Mouse (Mus musculus): ENCODE measurements at regions not wholly inside any gene's neighbourhood (a gene's known extent, or its start where the extent isn't known, plus 50 kb on each side); places are given as distances from the start of the nearest gene placed in this dataset.

GRCm38 (mm10) chr1:75925802-75926201, 379.7 kb downstream of the Slc4a3 start:
- no peak overlapping the region for H3K4me2 ChIP-seq (ENCODE audit: low read depth, low read length)
- H3K27ac ChIP-seq (ENCODE audit: low read length), result no peak overlapping the region
- ATAC-seq (ENCODE audit: low read depth), result peak; percentile 74
- no peak overlapping the region for H3K9ac ChIP-seq (ENCODE audit: low read length)
- WGBS, result 19% methylated on average over 9 of the region's 9 CpGs
- H3K9me3 ChIP-seq (ENCODE audit: control insufficient read depth, low read length), result no peaks in the 10 kb centered on the region
- H3K27me3 ChIP-seq (ENCODE audit: control insufficient read depth, insufficient read depth, low read depth, low read length), result no peaks in the 10 kb centered on the region; the same call in 1 of the 2 replicates
- no peaks in the 10 kb centered on the region for H3K36me3 ChIP-seq (ENCODE audit: control insufficient read depth, insufficient read depth, low read length)
- H3K4me1 ChIP-seq (replicated peaks; ENCODE audit: control insufficient read depth, insufficient read depth, low read length), result peaks cover 2% of the 10 kb centered on the region; the same call in 1 of the 2 replicates
- H3K4me3 ChIP-seq (ENCODE audit: low read length), result no peak overlapping the region

GRCm38 (mm10) chr1:75931852-75932251, 385.8 kb downstream of the Slc4a3 start:
- no peak overlapping the region for H3K27ac ChIP-seq (ENCODE audit: low read length)
- H3K9ac ChIP-seq (ENCODE audit: low read length), result no peak overlapping the region
- H3K4me3 ChIP-seq (ENCODE audit: low read length), result no peak overlapping the region
- no peaks in the 10 kb centered on the region for H3K9me3 ChIP-seq (ENCODE audit: control insufficient read depth, low read length)
- peaks cover 7% of the 10 kb centered on the region for H3K4me1 ChIP-seq (replicated peaks; ENCODE audit: control insufficient read depth, insufficient read depth, low read length)
- 46% methylated on average over 2 of the region's 2 CpGs for WGBS
- no peaks in the 10 kb centered on the region for H3K27me3 ChIP-seq (ENCODE audit: control insufficient read depth, insufficient read depth, low read depth, low read length)
- no peaks in the 10 kb centered on the region for H3K36me3 ChIP-seq (ENCODE audit: control insufficient read depth, insufficient read depth, low read length)
- no peak for ATAC-seq (ENCODE audit: low read depth)
- H3K4me2 ChIP-seq (ENCODE audit: low read depth, low read length), result no peak overlapping the region

- H3K9me3 ChIP-seq (ENCODE audit: control insufficient read depth, low read length), result no peaks in the 10 kb centered on the region
- no peaks in the 10 kb centered on the region for H3K27me3 ChIP-seq (ENCODE audit: control insufficient read depth, insufficient read depth, low read depth, low read length)
- no peak overlapping the region for H3K27ac ChIP-seq (ENCODE audit: low read length)
- no peak overlapping the region for H3K4me3 ChIP-seq (ENCODE audit: low read length)
- 0 out of 2 replicates have a peak, but pooled peaks have one; percentile 21 for ATAC-seq (ENCODE audit: low read depth)
- H3K36me3 ChIP-seq (ENCODE audit: control insufficient read depth, insufficient read depth, low read length), result no peaks in the 10 kb centered on the region
- peaks cover 9% of the 10 kb centered on the region for H3K4me1 ChIP-seq (replicated peaks; ENCODE audit: control insufficient read depth, insufficient read depth, low read length)
- no peak overlapping the region for H3K4me2 ChIP-seq (ENCODE audit: low read depth, low read length)
- WGBS, result 12% methylated on average over 4 of the region's 4 CpGs
- no peak overlapping the region for H3K9ac ChIP-seq (ENCODE audit: low read length)
These were observed 387.8 kb downstream of the Slc4a3 start for GRCm38 (mm10) chr1:75933831-75934230.

- Histone ChIP-seq H3K4me3 (ENCODE audit: low read length) (no peak overlapping the region), H3K4me1 (replicated peaks; ENCODE audit: control insufficient read depth, insufficient read depth, low read length) (peaks cover 9% of the 10 kb centered on the region)
These were observed 388.7 kb downstream of the Slc4a3 start for GRCm38 (mm10) chr1:75934761-75935160.

DNA sequence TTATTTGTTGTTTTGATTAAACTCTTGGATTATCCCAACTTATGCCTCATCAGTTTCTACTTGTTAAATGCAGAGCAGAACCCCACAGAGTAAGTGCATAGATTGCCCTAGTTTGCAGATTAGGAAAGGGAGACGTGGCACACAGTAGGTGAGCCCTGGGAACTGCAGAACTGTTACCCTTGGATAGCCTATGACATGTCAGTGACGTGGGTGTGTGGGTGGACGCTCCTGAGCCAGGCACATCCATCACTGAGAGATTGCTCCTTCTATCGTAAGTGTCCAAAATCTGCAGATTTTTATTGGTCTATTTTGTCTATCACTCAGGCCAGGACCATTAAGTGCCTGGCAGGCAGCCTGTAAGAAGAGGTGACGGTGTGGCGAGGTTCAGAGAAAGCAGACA, 389.8 kb downstream of the Slc4a3 start:
- Histone ChIP-seq H3K9me3 (ENCODE audit: control insufficient read depth, low read length) (no peaks in the 10 kb centered on the region), H3K27me3 (ENCODE audit: control insufficient read depth, insufficient read depth, low read depth, low read length) (no peaks in the 10 kb centered on the region), H3K4me1 (replicated peaks; ENCODE audit: control insufficient read depth, insufficient read depth, low read length) (peaks cover 9% of the 10 kb centered on the region), H3K4me2 (ENCODE audit: low read depth, low read length) (no peak overlapping the region), H3K27ac (ENCODE audit: low read length) (no peak overlapping the region), H3K36me3 (ENCODE audit: control insufficient read depth, insufficient read depth, low read length) (no peaks in the 10 kb centered on the region), H3K4me3 (ENCODE audit: low read length) (no peak overlapping the region), H3K9ac (ENCODE audit: low read length) (no peak overlapping the region)
- ATAC-seq (ENCODE audit: low read depth), result no peak
- 65% methylated on average over 6 of the region's 6 CpGs for WGBS

More at GRCm38 (mm10) chr1:75934761-75935160, 388.7 kb downstream of the Slc4a3 start:
- Histone ChIP-seq H3K36me3 (ENCODE audit: control insufficient read depth, insufficient read depth, low read length) (no peaks in the 10 kb centered on the region), H3K27me3 (ENCODE audit: control insufficient read depth, insufficient read depth, low read depth, low read length) (no peaks in the 10 kb centered on the region), H3K27ac (ENCODE audit: low read length) (no peak overlapping the region), H3K4me2 (ENCODE audit: low read depth, low read length) (no peak overlapping the region), H3K9me3 (ENCODE audit: control insufficient read depth, low read length) (no peaks in the 10 kb centered on the region), H3K9ac (ENCODE audit: low read length) (no peak overlapping the region)
- 94% methylated on average over 4 of the region's 4 CpGs for WGBS
- no peak for ATAC-seq (ENCODE audit: low read depth)

DNA sequence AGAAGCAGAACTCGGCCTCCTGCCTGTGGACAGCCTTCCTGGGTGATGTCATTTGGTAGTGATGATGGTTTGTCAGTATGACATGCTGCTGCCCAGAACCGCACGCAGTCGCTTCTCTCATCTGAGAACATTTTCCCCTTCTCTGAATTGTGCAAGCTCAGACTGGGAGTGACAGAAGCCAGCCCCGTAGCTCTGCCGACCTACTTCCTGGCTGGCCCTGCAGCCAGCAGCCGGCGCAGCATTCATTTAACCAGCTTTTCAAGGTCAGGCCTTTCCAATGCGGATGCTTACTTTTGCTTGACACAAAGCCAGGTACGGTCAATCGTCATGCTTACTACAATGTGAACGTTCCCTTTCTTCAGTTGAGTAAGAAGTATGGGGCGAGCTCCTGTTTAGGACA, 390.5 kb downstream of the Slc4a3 start:
- 17% methylated on average over 13 of the region's 13 CpGs for WGBS
- Histone ChIP-seq H3K36me3 (ENCODE audit: control insufficient read depth, insufficient read depth, low read length) (no peaks in the 10 kb centered on the region), H3K9me3 (ENCODE audit: control insufficient read depth, low read length) (no peaks in the 10 kb centered on the region), H3K4me3 (ENCODE audit: low read length) (no peak overlapping the region), H3K4me1 (replicated peaks; ENCODE audit: control insufficient read depth, insufficient read depth, low read length) (peaks cover 9% of the 10 kb centered on the region), H3K9ac (ENCODE audit: low read length) (0 out of 2 replicates have a peak overlapping the region, but pooled peaks have one; percentile 4), H3K27ac (ENCODE audit: low read length) (peak overlapping the region; percentile 66), H3K27me3 (ENCODE audit: control insufficient read depth, insufficient read depth, low read depth, low read length) (no peaks in the 10 kb centered on the region), H3K4me2 (ENCODE audit: low read depth, low read length) (peak overlapping the region; percentile 26; the same call in 1 of the 2 replicates)
- ATAC-seq (ENCODE audit: low read depth), result peak; percentile 86

- Histone ChIP-seq H3K4me2 (ENCODE audit: low read depth, low read length) (0 out of 2 replicates have a peak overlapping the region, but pooled peaks have one; percentile 26), H3K4me1 (replicated peaks; ENCODE audit: control insufficient read depth, insufficient read depth, low read length) (peaks cover 9% of the 10 kb centered on the region), H3K27me3 (ENCODE audit: control insufficient read depth, insufficient read depth, low read depth, low read length) (no peaks in the 10 kb centered on the region), H3K4me3 (ENCODE audit: low read length) (no peak overlapping the region), H3K9ac (ENCODE audit: low read length) (no peak overlapping the region), H3K9me3 (ENCODE audit: control insufficient read depth, low read length) (no peaks in the 10 kb centered on the region), H3K36me3 (ENCODE audit: control insufficient read depth, insufficient read depth, low read length) (no peaks in the 10 kb centered on the region), H3K27ac (ENCODE audit: low read length) (peak overlapping the region; percentile 66; the same call in 1 of the 2 replicates)
- ATAC-seq (ENCODE audit: low read depth), result 0 out of 2 replicates have a peak, but pooled peaks have one; percentile 37
- 34% methylated on average over 5 of the region's 5 CpGs for WGBS
These were observed 391.3 kb downstream of the Slc4a3 start for GRCm38 (mm10) chr1:75937331-75937730.

DNA sequence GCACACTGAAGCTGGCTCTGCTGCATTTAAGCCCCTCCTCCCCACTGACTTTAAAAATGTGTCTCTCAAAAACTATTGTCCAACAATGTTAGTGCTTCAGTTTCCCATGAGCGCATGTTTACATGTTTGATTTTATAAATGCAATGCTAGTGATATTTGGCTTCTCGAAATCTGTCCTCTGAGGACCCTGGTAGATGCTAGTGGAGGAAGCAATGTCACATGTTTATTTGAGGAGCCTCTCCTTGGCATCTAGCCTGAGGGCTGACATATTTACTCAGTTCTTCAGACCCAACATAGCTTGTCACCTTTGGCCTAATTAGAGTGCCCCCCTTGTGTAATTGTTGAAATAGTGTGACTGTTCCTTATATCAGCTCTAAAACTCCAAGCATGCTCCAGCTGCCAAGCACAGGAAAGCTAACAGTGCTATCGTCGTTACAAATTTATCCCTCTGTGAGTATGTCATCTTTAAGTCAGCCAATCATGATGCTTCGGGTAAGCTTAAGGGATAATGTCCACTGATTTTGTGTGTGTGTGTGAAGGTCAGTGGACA, 400.3 kb downstream of the Slc4a3 start:
- Histone ChIP-seq H3K9ac (ENCODE audit: low read length) (no peak overlapping the region), H3K4me3 (ENCODE audit: low read length) (no peak overlapping the region), H3K4me1 (replicated peaks; ENCODE audit: control insufficient read depth, insufficient read depth, low read length) (peaks cover 5% of the 10 kb centered on the region; the same call in 1 of the 2 replicates), H3K27ac (ENCODE audit: low read length) (no peak overlapping the region), H3K4me2 (ENCODE audit: low read depth, low read length) (no peak overlapping the region), H3K9me3 (ENCODE audit: control insufficient read depth, low read length) (no peaks in the 10 kb centered on the region), H3K36me3 (ENCODE audit: control insufficient read depth, insufficient read depth, low read length) (no peaks in the 10 kb centered on the region), H3K27me3 (ENCODE audit: control insufficient read depth, insufficient read depth, low read depth, low read length) (no peaks in the 10 kb centered on the region)
- ATAC-seq (ENCODE audit: low read depth), result peak; percentile 65; the same call in 1 of the 2 replicates
- WGBS, result 28% methylated on average over 5 of the region's 5 CpGs

- WGBS, result 86% methylated on average over 9 of the region's 9 CpGs
- Histone ChIP-seq H3K4me1 (replicated peaks; ENCODE audit: control insufficient read depth, insufficient read depth, low read length) (no peaks in the 10 kb centered on the region), H3K9me3 (ENCODE audit: control insufficient read depth, low read length) (no peaks in the 10 kb centered on the region), H3K4me3 (ENCODE audit: low read length) (no peak overlapping the region), H3K27me3 (ENCODE audit: control insufficient read depth, insufficient read depth, low read depth, low read length) (no peaks in the 10 kb centered on the region), H3K27ac (ENCODE audit: low read length) (no peak overlapping the region), H3K9ac (ENCODE audit: low read length) (no peak overlapping the region), H3K4me2 (ENCODE audit: low read depth, low read length) (no peak overlapping the region), H3K36me3 (ENCODE audit: control insufficient read depth, insufficient read depth, low read length) (no peaks in the 10 kb centered on the region)
- ATAC-seq (ENCODE audit: low read depth), result no peak
These were observed 432.3 kb downstream of the Slc4a3 start for GRCm38 (mm10) chr1:75978203-75978986.

Data from lung, embryonic 16.5 days (tissue).